Mouse (Mus musculus) urinary bladder, adult 18-20 months (tissue): Measurements from ENCODE around the gene Trim41.
A peak's percentile ranks its signal among the peaks of the same experiment; 100 is the strongest.
"Not testable (repeated sequence)": the region's sequence is repeated elsewhere in the genome, so short reads cannot be mapped to it uniquely, and the experiment has no call there.

Source experiments
- DNase-seq, 2 experiments: peaks; one replicate each; pipeline ENCODE4 v3.0.0; 2022; ENCODE audit warnings: low spot score in 2 of 2, mixed read lengths in 2 of 2

Trim41 gene

DNA sequence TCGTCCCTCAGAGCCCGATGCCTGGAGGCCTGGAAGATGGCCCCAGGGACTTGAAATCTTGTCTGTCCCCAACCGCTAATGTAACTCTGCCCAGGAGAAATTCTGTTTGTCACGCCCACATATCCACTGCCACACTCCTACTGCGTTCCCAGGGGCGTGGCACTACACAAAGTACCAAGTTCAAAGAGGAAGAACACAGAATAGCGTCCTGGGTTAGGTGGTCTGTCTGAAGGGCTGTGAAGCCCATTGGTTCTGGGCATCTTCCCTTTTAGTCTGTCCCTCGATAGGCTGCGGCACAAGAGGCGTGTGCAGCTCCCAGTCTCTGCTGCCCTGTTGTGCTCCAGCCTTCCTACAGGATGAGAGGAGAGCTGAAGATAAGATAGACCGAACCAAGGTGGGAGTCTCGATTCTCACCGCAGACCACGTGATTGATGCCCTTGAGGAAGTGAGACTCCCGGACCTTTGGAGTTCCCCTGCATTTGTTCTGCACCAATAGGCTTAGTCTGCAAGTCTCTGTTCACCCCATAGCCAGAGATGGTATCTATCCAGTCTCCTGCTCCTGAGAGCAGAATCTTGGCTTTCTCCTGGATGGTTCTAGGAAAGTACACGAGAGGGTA lies 21.1 kb upstream of the Trim41 start:
- DNase-seq, result no peak

DNA sequence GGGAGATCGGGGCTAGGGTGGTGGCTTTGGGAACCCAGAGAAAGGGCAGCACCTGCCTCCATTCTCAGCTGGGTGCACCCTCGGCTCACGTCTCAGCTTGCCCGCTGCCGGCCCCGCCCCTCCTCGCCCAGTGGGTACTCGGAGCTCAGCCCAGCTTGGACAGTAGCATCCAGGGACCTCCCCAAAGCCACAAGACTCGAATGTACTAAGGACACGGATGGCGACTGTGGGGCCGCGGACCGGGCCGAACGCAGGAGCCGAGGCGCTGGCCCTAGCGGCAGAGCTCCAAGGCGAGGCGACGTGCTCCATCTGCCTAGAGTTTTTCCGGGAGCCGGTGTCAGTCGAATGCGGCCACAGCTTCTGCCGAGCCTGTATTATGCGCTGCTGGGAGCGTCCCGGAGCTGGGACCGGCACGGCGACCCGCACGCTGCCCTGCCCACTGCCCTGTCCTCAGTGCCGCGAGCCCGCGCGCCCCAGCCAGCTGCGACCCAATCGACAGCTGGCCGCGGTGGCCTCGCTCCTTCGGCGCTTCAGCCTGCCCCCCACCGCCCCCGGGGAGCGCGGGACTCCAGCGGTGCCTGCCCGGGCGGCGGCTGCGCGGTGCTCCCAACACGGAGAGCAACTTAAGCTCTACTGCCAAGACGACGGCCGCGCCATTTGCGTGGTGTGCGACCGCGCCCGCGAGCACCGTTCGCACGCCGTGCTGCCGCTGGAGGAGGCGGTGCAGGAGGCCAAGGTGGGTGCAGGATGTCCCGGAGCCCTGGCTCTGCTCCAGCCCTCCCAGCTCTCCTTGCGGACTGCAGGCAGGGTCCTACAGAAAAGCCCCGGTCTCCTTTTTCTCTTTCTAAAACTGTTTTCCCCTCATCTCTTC lies 20.4 kb upstream of the Trim41 start:
- peak; percentile 75 to 80 for DNase-seq

DNA sequence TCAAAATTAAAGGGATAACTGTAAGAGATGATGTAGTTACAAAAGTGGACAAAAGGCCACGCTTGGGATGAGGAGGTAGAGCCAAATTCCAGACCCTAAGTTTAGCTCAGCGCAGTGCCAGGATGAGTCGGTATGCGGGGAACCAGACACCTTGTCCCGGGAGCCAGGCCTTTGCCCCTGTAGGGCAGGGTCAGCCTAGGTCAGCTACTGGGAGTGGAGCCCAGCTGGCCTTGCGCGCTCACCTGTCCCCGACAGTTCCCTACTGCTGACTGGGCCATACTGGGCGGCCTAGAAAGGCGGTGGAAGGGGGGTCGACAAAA lies 19.8 kb upstream of the Trim41 start:
- DNase-seq, result no peak

DNA sequence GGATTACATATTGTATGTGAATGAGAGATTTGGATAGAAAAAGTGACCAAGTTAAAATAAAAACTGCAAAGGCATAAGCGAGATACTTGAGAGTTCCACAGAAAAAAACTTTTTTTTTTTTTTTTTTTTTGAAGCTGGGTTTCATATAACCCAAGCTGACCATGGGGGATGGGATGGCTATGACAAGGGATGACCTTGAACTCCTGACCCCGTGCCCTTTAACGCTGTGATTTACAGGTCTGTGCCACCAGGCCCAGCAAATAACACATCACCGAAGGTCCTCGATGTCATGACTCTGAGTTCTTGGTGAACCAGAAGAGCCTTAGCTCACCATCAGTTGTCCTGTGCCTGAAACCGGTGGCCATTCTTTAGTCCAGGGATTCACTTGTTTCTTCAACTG lies 18.8 kb upstream of the Trim41 start:
- no peak for DNase-seq

DNA sequence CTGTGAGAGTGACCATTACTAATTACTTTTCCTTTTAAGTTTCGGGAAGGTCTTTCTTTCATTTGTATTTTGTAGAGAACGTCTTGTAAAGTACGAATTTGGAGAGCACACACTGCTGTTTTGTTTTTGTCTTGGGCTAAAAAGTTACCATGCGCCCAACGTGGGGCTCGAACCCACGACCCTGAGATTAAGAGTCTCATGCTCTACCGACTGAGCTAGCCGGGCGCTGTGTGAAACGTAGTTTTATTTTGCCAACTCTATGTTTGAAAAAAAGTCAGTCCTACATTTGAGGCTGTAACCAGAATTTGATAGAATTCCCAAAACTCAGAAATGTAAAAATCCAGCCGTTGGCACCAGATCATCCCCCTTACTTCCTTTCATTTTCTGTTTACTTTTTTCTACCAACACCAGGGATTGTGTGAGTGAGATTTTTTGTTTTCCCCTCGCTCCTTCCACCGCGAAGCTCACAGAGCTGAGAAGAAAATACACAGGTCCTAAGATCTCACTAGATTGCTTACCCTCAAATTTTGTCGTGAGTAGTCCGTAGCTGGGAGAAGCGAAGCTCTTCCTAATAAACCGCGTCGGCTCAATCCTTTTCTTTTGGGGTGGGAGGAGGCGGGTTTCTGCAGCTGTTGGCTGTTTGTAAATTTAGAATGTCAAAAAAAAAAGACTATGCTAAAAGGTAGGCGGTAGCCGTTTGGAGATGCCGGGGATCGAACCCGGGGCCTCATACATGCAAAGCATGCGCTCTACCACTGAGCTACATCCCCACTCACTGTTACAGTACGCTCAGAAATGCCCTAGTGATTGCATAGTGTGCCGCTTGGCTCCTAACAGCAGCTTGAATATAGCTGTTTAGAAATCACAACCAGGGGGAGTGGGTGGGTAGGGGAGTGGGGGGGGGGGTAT lies 16.8 kb upstream of the Trim41 start:
- peak; percentile 85 to 86 for DNase-seq

DNA sequence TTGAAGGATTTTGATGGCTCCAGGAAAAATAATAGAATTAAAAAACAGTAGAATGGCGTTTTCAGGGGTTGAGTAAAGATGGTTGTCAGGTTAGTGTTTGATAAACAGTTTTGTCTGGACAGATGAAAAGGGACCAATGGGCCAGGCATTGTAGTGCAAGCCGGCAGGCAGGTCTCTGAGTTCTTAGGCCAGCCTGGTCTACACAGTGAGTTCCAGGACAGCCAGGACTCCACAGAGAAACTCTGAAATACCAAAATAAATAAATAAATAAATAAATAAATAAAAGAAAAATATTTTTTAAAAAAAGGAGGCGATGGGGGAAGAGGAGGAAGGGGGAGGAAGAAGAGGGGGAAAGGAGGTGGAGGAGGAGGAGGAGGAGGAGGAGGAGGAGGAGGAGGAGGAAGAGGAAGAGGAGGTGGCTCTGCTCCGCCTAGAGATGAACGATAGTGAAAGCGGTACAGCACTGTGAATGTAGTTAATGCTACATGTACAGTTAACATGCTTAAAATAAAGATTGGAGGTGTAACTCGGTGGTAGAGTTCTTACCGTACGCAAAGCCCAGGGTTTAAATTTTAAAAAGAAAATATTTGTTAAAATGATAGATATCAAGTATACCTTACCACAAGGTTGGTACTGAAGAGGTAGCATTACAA lies 16.1 kb upstream of the Trim41 start:
- DNase-seq, result no peak

DNA sequence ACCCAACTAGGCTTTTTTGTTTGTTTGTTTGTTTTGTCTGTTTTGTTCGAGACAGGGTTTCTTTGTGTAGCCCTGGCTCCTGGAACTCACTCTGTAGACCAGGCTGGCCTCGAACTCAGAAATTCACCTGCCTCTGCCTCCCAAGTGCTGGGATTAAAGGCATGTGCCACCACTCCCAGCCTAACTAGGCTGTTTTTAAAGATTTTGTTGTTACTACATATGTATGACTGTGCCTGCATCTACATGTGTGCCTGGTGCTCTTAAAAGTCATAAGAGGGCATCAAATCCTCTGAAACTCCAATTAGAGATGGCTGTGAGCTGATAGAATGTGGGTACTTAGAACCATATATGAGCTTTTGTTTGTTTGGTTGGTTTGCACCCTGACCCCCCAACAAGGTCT lies 14.1 kb upstream of the Trim41 start:
- no peak for DNase-seq

DNA sequence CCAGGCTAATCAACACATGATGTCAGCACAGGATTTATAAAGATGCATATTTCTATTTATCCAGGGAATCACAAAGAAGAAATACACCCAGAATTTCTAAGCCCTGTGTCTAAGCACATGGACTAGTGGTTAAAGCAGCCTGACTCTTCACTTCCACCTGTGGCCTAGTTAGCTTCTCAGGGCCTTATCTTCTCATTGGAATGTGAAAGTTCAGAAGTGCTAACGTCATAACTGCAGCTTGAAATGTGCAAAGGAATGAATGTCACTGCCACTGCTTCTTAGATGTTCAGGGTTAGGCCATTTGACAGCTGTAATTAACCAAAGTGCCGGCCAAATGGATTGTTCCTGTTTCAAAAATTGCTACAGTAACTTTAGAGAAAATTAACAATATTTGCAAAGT lies 13.1 kb upstream of the Trim41 start:
- DNase-seq, result no peak

DNA sequence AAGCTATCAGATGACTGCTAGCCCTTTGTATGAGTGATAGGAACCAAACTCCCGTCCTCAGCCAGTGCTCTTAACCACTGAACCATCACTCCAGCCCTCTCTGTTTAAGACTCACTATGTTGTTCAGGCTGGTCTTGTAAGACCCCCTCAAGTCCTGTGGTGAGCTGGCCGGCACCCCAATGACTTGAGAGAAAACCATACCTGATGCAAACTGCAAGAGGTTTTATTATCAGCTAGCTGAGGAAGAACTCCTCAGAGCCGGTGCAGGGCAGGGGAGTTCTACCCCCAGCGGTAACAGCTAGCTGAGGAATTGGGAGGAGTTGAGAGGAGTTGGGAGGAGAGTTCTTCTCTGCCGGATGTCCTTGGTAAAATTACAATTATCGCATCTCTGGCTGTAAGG lies 10.8 kb upstream of the Trim41 start:
- no peak for DNase-seq

DNA sequence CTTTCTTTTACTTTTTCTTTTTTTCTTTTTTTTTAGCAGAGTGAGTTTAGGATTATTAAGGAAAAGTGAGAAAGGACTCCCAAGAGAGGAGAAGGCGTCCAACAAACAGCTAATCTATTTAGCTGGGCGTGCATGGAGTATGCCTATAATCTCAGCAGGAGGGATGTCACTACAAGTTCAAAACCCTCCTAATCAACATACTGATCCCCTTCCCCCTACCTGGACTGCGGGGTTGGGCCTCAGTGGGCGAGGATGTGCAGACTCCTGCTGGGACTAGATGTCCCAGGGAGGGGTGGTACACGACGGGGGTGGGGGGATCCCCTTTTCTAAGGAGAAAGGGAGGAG lies 9.6 kb upstream of the Trim41 start:
- no peak for DNase-seq

DNA sequence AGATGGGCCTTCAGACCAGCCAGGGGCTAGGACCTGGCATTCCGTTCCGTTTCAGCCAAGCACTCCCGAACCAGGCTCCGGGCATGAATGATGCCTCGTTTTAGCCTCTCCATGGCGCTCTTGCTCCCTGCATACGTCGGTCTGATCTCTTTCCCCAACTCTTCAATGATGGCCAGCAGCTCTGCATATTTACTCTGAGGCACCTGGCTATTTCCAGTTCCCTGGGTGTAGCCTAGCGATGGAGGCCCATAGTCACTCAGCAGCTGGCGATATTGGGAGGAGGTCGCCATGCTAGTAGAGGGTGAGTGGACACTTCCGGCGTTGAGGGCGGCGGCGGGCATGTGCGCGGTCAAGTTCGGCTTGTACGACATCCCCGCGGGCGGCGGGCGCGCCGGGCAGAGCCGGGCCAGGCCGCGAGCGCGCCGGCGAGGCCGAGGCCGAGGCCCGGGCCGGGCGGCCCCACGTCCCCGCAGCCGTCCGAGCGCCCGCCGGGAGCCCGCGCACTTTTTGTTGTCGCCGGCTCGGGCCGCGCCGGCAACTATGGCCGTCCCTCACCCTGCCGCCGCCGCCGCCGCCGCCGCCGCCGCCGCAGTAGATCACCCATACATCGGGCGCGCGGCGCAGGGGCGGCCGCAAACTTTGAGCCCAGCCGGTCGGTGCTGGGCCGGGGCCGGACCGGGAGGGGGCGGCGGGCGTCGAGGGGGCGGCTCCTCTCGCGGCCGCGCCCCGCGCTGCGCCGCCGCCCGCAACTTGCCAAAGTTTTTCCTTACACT lies 9.0 kb upstream of the Trim41 start, which contains the start of the genes Trim7 and Gm12184:
TSS of gene Trim7 (plus strand) at position 162 of the 773 bp plus-strand sequence.
TSS of gene Gm12184 (minus strand) at position 677 of the 773 bp plus-strand sequence.
- DNase-seq, result peak in 1 of 2 experiments; percentile 29

DNA sequence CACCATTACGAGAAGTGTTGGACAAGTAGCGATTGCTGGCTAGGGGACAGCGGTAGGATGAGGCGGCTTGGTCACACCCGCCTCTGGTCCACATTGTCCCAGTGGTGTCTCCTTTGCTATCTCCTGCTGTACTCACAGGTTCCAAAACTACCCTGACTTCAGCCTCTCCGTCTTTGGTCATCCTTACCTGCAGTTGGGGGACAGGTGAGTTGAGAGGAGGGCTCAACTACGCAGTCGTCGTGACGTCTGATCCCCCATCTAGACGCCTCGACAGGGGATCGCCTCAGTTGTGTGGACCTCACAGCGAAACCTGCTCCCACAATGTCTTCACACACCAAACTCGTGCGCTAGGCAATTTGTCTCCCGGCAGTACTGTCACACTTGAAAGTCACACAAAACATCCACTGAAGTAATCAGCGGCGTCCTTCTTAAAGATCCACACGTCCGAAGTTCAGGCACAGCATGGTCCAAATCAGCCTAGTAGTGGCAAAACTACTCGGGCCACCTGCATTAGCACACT lies 7.2 kb upstream of the Trim41 start:
- DNase-seq, result no peak

DNA sequence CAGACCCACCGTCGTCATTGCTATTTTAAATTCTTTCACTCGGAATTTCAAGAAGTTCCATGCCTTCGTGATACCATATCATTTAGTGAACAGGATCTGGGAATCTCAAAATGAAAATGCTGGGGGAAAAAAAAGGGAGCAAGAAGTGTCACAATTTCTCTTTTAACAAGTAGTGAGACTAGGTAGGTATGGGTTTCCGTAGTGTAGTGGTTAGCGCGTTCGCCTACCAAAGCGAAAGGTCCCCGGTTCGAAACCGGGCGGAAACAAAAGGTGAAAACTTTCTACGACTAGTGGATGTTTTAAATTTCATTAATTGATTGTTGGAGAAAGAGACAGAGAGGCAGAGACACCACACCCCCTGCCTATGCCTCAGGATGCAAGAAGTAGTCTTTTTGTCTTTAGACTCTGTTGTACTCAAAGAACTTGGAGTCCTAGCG lies 6.4 kb upstream of the Trim41 start:
- DNase-seq, result peak in 1 of 2 experiments; percentile 35

DNA sequence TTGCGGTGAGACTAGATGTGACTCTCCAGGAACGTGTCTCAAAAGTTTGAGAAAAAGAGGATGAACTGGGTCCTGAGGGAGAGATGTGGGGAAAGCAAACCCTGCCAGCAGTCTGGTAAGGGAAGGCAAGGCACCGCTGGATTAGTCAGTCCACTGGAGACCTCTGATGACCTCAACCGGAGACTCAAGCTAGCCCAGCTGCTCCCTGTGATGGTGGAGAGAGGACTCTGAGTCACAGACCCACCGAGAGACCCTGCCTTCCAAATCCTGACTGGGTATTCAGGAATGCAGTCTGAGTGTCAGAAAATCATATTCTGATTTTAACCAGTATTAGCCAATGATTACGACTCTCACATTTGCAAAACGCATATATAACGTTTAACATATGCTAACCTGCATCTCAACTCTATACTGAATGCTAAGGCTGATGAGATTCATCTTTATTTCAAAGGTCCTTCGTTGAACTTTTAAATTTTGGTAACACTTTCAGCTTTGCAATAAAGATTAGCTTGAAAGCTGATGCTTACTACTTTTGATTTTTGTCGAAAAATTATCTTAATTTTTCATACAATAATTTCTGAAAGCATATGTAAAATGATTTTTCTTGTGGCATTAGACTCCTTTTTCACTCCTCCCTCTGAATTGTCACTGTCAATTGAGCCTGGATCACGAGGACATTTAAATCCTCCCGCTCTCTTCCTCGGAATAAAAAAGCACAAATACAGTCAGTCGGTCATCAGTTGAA lies 5.8 kb upstream of the Trim41 start:
- no peak for DNase-seq

DNA sequence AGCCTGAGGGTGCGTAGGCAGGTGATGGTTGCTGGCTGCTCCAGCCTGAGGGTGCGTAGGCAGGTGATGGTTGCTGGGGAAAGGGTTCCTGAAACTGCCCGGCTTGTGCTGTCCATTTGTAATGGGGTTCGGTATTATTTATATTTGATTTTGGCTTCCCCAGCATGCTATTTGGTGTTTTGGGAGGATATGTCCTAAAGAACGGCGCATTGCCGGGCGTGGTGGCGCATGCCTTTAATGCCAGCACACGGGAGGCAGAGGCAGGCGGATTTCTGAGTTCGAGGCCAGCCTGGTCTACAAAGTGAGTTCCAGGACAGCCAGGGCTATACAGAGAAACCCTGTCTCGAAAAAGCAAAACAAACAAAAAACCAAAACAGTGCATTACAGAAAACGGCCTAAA lies 4.1 kb upstream of the Trim41 start:
- DNase-seq, result not testable (repeated sequence)

DNA sequence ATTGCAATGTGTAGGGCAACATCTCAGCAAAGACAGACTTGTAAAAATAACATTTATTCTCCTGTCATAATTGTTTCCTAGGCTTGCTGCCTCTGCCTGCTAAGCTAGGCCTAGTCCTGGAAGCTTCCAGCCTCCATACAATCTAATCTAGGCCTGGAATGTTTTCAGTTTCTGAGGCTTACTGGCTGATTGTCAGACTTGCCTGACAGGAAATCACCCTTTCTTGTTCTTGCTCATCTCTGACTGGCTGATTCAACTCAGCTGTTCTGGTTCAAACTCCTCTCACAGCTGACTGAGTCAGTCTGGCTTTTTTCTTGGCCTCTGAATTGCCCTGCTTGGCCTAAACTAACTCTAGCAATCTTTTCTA lies 3.1 kb upstream of the Trim41 start:
- DNase-seq, result no peak

DNA sequence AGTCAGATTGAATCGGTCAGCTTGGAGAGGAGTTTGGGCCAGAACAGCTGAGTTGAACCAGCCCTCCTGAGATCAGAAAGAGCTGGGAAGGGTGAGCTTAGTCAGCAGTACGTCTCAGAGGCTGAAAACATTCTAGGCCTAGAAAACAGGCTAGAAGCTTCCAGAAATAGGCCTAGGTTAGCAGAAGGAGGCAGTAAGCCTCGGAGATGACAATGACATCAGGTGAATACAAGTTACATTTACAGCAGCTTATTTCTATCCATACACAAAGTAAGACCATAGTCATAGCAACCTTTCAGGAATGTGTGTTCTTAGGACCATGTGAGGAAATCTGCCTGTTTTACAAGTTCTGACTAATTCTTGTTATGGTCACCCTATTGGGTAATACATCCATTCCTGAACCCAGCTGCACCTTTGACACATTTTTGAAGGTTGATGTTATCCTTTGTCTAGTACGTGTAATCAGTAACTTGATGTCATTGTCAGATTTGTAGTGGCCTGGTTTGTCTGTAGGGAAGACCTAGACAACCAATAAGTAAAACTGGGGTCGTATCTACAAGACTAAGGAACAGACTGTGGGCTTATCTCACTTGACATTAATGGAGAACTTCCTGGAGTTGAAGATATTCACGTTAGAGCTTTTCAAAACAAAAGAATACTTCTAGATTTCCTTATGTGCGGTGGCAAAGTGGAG lies 2.6 kb upstream of the Trim41 start:
- DNase-seq, result no peak

DNA sequence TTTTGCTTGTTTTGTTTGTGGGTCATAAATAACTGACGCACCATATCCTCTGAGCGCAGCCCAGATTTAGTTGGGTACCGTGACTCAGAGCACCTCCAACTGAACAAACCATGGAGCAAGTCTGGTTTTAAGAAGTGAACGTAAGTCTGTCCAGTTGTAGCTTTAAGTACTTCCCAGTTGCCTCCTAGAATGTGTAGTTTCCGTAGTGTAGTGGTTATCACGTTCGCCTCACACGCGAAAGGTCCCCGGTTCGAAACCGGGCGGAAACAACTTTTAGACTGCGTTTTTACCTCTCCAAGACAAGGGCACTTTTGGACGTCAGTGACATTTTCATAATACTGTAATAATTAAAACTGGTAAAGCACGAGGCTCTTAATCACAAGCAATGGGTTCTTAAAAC lies 1.2 kb upstream of the Trim41 start:
- peak; percentile 54 to 81 for DNase-seq

DNA sequence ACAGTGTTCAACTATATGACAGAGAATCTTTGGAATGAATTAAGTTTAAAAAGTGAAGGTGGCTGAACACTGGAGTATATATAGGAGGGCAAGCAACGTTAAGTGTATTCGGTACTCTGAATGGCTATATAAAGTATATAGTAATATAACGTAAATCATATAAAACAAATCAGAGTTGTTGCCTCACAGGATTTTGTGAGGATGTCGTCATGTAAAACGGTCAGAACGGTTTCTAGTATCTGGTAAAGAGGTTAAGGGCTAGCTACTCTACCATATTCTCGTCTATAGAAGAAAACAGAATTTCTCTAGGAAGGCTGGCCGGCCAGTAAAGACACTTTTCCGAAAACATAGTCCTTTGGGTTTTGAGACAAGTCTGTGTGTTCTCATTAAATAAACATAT lies 641 bp upstream of the Trim41 start:
- DNase-seq, result no peak
